Mouse (Mus musculus): ENCODE measurements at regions not wholly inside any gene's neighbourhood (a gene's known extent, or its start where the extent isn't known, plus 50 kb on each side); places are given as distances from the start of the nearest gene placed in this dataset.

- H3K36me3 ChIP-seq (ENCODE audit: control insufficient read depth in 1 of 2, insufficient read depth in 2 of 2, low read length in 2 of 2): no peaks in the 10 kb centered on the region
- no peak overlapping the region for H3K27ac ChIP-seq (ENCODE audit: control insufficient read depth, low read depth, low read length)
- H3K9me3 ChIP-seq (replicated peaks; ENCODE audit: insufficient read depth, low read length): no peaks in the 10 kb centered on the region
- DNase-seq (ENCODE audit: low read depth, low spot score): no peak
- no peaks in the 10 kb centered on the region for H3K4me1 ChIP-seq (ENCODE audit: control insufficient read depth in 1 of 2, insufficient read depth in 2 of 2, low read length in 2 of 2)
- H3K4me3 ChIP-seq (ENCODE audit: control insufficient read depth in 1 of 2, insufficient read depth in 1 of 2, low read depth in 2 of 2, low read length in 2 of 2): no peak overlapping the region
- no peak overlapping the region for H3K9ac ChIP-seq (ENCODE audit: control insufficient read depth, low read depth, low read length, poor library complexity, severe bottlenecking)
- no peaks in the 10 kb centered on the region for H3K79me2 ChIP-seq (ENCODE audit: control insufficient read depth, insufficient read depth, low read length, poor library complexity)
- no peak for TF ChIP-seq GABPA (IDR thresholded peaks at IDR 0.05; ENCODE audit: low read depth, low read length)
- no peak for TF ChIP-seq USF2 (IDR thresholded peaks at IDR 0.05; ENCODE audit: borderline replicate concordance in 1 of 2, insufficient read depth in 1 of 2, low read depth in 1 of 2, low read length in 2 of 2)
- TF ChIP-seq ZKSCAN1 (IDR thresholded peaks at IDR 0.05; ENCODE audit: low read depth, low read length): no peak
- TF ChIP-seq HCFC1 (IDR thresholded peaks at IDR 0.05; ENCODE audit: low read depth, low read length): no peak
- TF ChIP-seq MYC (IDR thresholded peaks at IDR 0.05; ENCODE audit: low read depth, low read length): no peak
- no peak for TF ChIP-seq UBTF (IDR thresholded peaks at IDR 0.05; ENCODE audit: borderline replicate concordance, insufficient read depth, low read depth, low read length)
- TF ChIP-seq SMC3 (IDR thresholded peaks at IDR 0.05; ENCODE audit: low read depth, low read length): no peak
- no peak for TF ChIP-seq GATA1 (IDR thresholded peaks at IDR 0.05; ENCODE audit: low read depth, low read length)
- no peak for TF ChIP-seq TBP (IDR thresholded peaks at IDR 0.05; ENCODE audit: low read depth, low read length)
- TF ChIP-seq RCOR1 (IDR thresholded peaks at IDR 0.05; ENCODE audit: low read depth, low read length): no peak
- no peak for TF ChIP-seq CTCF (IDR thresholded peaks at IDR 0.05 in 2 of 3, conservative IDR thresholded peaks at IDR 0.05 in 1 of 3; ENCODE audit: control insufficient read depth in 1 of 3, insufficient read depth in 1 of 3, low read depth in 2 of 3, low read length in 3 of 3, poor library complexity in 1 of 3, severe bottlenecking in 1 of 3)
- TF ChIP-seq CHD1 (IDR thresholded peaks at IDR 0.05; ENCODE audit: low read depth, low read length): no peak
- TF ChIP-seq USF1 (IDR thresholded peaks at IDR 0.05; ENCODE audit: low read depth, low read length): no peak
- no peak for TF ChIP-seq MEF2A (IDR thresholded peaks at IDR 0.05; ENCODE audit: extremely low read depth, insufficient replicate concordance, low read depth, low read length, poor library complexity, severe bottlenecking)
- TF ChIP-seq JUND (IDR thresholded peaks at IDR 0.05; ENCODE audit: low read depth, low read length): no peak
- TF ChIP-seq MYB (IDR thresholded peaks at IDR 0.05; ENCODE audit: low read depth, low read length): no peak
- TF ChIP-seq NRF1 (IDR thresholded peaks at IDR 0.05; ENCODE audit: insufficient read depth, low read depth, low read length, poor library complexity, severe bottlenecking): no peak
- TF ChIP-seq KAT2A (conservative IDR thresholded peaks at IDR 0.05; ENCODE audit: low read depth, low read length): no peak
- TF ChIP-seq MXI1 (IDR thresholded peaks at IDR 0.05; ENCODE audit: low read depth, low read length): no peak
- no peak for TF ChIP-seq TAL1 (IDR thresholded peaks at IDR 0.05; ENCODE audit: low read length)
- no peaks in the 10 kb centered on the region for H3K27me3 ChIP-seq (ENCODE audit: control insufficient read depth in 1 of 2, insufficient read depth in 2 of 2, low read length in 2 of 2)
These were observed 386.8 kb downstream of the Gm21750 start for GRCm38 (mm10) chr14:74047695-74048280.

GRCm38 (mm10) chr14:74048386-74048785, 387.4 kb downstream of the Gm21750 start:
- Histone ChIP-seq H3K36me3 (ENCODE audit: control insufficient read depth in 1 of 2, insufficient read depth in 2 of 2, low read length in 2 of 2) (no peaks in the 10 kb centered on the region), H3K27me3 (ENCODE audit: control insufficient read depth in 1 of 2, insufficient read depth in 2 of 2, low read length in 2 of 2) (no peaks in the 10 kb centered on the region), H3K4me3 (ENCODE audit: control insufficient read depth in 1 of 2, insufficient read depth in 1 of 2, low read depth in 2 of 2, low read length in 2 of 2) (no peak overlapping the region), H3K27ac (ENCODE audit: control insufficient read depth, low read depth, low read length) (no peak overlapping the region), H3K79me2 (ENCODE audit: control insufficient read depth, insufficient read depth, low read length, poor library complexity) (no peaks in the 10 kb centered on the region), H3K9ac (ENCODE audit: control insufficient read depth, low read depth, low read length, poor library complexity, severe bottlenecking) (no peak overlapping the region), H3K9me3 (replicated peaks; ENCODE audit: insufficient read depth, low read length) (no peaks in the 10 kb centered on the region), H3K4me1 (ENCODE audit: control insufficient read depth in 1 of 2, insufficient read depth in 2 of 2, low read length in 2 of 2) (no peaks in the 10 kb centered on the region)
- no peak for DNase-seq (ENCODE audit: low read depth, low spot score)
- TF ChIP-seq MAZ (IDR thresholded peaks at IDR 0.05; ENCODE audit: low read depth, low read length): no peak
- TF ChIP-seq ZNF384 (IDR thresholded peaks at IDR 0.05; ENCODE audit: low read depth, low read length): no peak
- TF ChIP-seq E2F4 (IDR thresholded peaks at IDR 0.05; ENCODE audit: borderline replicate concordance, low read depth, low read length): no peak

Measured in MEL (cell line).